Mouse (Mus musculus) lung, adult 2 months (tissue): ENCODE measurements around the gene Ccdc157.

ENCODE experiments used
- CTCF ChIP-seq: fragments of 200-500 bp; IDR thresholded peaks from 2 replicates; pipeline ENCODE4 v1.5.1; 2011; ENCODE audit warnings: mild to moderate bottlenecking, low read length, control low read depth; ENCODE audit not compliant: insufficient read depth
- POLR2A ChIP-seq: fragments of 200-500 bp; IDR thresholded peaks from 2 replicates; pipeline ENCODE4 v1.6.1; 2011; ENCODE audit warnings: low read depth, mild to moderate bottlenecking, control low read depth, low read length, borderline replicate concordance; ENCODE audit errors: extremely low read depth

DNA sequence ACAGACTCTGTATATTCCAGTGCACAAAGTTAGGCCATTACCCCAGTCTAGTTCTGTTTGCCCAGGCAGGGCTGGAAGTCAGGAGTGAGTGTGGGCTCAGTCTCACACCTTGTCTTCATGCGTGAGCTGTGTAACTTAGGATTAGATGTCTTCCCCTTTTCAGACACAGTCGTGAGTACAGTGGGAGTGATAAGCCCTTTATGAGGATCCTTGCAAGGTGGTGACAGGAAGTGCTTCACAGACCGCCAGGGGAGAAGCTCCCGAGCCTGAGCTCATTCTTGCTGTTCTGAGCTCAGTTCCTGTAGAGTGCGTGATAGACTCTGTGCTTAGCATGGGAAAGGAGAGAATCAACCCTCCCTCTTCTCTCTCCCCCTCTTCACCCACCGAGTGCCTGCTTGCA, 46.5 kb upstream of the Ccdc157 start:
- TF ChIP-seq CTCF (no peak), POLR2A (no peak)
